Mouse (Mus musculus): ENCODE data around the gene Psmc3. TPM values are rescaled to one million over a fixed set of nuclear protein-coding genes. Genes with fewer than 3 reads are reported as not detected.

Gene Psmc3
- polyA plus RNA-seq (2012; ENCODE audit: low replicate concordance), result 50.2 and 74.8 TPM in 2 replicates

DNA sequence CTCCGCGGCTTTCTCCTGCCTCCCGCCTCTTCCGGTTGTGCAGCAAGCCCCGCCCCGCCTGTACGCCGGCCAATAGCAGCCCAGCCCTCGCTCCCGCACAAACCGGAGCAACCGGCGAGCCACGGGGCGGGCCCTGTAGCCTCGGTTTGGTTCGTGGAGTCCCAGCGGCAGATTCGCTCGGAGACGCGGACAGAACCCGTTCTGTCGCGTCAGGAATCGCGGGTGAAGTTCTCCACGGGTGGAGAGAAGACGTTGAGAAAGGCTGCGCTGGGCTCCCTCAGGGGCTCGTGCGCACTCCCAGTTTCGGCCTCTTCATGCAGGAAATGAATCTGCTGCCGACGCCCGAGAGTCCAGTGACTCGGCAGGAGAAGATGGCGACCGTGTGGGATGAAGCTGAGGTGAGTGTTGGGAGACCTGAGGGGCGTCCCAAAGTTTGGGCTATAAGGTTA is at the start of gene Psmc3:
TSS of gene Psmc3 (plus strand) at position 76 of the 449 bp plus-strand sequence.

DNA sequence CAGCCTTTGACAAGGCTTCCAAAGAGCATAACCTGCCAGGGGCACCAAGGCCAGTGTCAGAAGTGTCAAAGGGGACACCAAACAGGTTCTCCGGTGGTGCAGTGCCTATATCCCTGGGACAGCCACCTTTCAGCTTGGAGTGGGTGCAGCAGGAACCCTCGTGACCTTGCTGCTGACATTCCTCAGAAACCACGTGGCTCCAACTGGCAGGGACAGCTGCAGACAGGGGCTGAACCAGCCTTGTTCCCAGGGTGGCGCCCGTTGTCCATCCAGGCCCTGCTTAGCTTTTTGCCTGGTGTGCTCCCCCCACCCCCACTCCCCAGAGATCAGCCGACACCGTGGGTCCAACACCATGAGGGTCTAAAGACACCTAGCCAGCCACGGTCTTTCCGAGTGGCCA is 18.4 kb upstream of the Psmc3 start, which contains the start of gene Rapsn:
TSS of gene Rapsn (plus strand) at position 236 of the 400 bp plus-strand sequence.

DNA sequence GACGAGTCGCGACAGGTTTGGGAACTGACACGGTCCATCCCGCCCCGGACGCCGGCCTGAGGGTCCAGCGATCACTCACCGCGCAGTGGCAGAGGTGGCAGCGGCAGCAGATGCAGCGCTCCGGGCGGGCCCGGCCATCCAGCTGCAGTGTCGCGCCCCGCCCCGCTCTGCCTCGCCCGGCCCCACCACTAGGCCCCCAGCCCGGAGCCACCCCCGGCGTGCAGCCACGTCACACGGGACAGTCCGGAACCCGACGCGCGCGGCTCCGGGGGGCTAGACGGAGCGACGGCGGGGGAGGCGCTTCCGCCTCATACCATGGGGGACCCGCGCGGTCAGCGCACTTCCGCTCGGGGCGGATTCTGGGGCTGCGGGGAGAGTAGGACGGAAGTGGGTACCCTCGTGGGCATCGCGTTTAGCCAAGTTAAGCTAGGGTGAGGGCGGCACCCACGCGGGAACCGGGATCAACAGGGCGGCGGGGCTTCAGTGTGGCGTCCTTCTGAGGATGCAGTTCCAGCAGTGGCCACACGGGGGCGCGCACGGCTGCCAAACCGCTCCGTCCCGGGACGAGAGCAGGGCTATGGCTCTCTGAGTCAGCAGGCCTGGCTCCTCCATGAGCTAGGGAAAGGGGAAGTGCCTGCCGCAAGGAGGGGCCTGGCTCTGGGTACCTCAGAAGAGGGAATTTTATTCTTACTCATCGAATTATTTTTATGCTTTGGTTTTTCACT is 16.4 kb downstream of the Psmc3 start, which contains the start of gene Slc39a13:
TSS of gene Slc39a13 (minus strand) at position 342 of the 725 bp plus-strand sequence.

DNA sequence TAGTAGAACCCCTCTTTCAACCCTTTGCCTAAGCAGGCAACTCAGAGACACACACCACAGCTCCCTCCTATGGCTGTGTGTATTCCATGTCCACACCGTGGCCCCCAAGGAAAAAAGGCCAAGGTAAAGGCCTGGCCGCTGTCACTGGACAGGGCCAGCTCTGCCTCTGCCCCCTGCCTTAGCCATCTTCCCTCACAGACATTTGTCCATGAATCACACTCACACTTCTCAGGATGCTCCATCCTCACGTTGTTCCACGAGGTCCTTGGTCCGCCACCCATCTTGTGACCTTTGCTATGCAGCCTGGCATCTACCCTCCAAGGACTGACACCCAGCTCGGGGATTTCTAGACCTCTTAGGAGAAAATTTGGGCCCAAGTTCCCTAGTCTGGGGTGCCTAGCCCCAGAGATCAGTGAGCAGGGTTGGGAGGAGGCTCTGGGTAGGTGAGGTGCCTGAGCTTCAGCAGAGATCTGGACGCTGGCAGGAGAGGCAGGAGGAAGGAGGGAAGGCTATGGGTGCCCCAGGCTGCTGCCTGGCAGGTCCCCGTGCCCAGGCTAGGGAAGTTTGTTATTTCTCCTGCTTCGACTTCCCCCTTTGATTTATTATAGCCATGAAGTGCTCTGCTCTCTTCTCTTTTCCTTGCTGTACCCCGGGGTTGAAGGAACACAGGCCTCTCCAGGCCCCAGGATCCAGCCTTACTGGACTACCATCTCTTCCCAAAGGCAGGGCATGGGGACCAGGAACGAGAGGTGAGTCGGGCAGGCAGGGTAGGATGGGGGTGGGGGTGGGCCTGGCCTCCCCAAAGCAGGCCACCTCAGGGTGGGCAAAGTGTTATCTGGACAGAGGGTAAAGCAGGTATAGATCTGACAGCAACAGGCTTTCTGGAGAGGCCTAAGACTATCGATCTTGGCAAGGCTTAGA is 28.2 kb downstream of the Psmc3 start, which contains the start of gene Spi1:
TSS of gene Spi1 (plus strand) at position 616 of the 921 bp plus-strand sequence.

Other genes with a start within 250 kb of the Psmc3 start
- gene Mtch2, start 206.9 kb upstream of the Psmc3 start, polyA plus RNA-seq (2012; ENCODE audit: low replicate concordance), result 7.2 and 15.7 TPM in 2 replicates
- gene C1qtnf4, start 168.1 kb upstream of the Psmc3 start, polyA plus RNA-seq (2012; ENCODE audit: low replicate concordance), result 5.1 and 9.9 TPM in 2 replicates
- gene Kbtbd4, start 149.3 kb upstream of the Psmc3 start, polyA plus RNA-seq (2012; ENCODE audit: low replicate concordance), result 1.4 and 7.7 TPM in 2 replicates
- gene Ndufs3, start 149.2 kb upstream of the Psmc3 start, polyA plus RNA-seq (2012; ENCODE audit: low replicate concordance), result 39.0 and 60.7 TPM in 2 replicates
- 48.6 and 93.5 TPM in 2 replicates for gene Celf1, start 113.6 kb upstream of the Psmc3 start, polyA plus RNA-seq (2012; ENCODE audit: low replicate concordance)
- 0.19 and 0.36 TPM in 2 replicates for gene Rapsn, start 18.4 kb upstream of the Psmc3 start, polyA plus RNA-seq (2012; ENCODE audit: low replicate concordance)
- gene Slc39a13, start 16.4 kb downstream of the Psmc3 start, polyA plus RNA-seq (2012; ENCODE audit: low replicate concordance), result 13.6 and 25.4 TPM in 2 replicates
- gene Spi1, start 28.4 kb downstream of the Psmc3 start, polyA plus RNA-seq (2012; ENCODE audit: low replicate concordance), result 25.7 and 55.7 TPM in 2 replicates
- gene Mybpc3, start 64.1 kb downstream of the Psmc3 start, polyA plus RNA-seq (2012; ENCODE audit: low replicate concordance), result 0.06 and 0.17 TPM in 2 replicates
- gene Madd, start 129.8 kb downstream of the Psmc3 start, polyA plus RNA-seq (2012; ENCODE audit: low replicate concordance), result 5.4 and 8.6 TPM in 2 replicates
- gene Nr1h3, start 148.8 kb downstream of the Psmc3 start, polyA plus RNA-seq (2012; ENCODE audit: low replicate concordance), result 8.0 and 13.7 TPM in 2 replicates
- 3.0 and 18.6 TPM in 2 replicates for gene Acp2, start 148.9 kb downstream of the Psmc3 start, polyA plus RNA-seq (2012; ENCODE audit: low replicate concordance)
- 0.79 and 0.96 TPM in 2 replicates for gene Ddb2, start 183.0 kb downstream of the Psmc3 start, polyA plus RNA-seq (2012; ENCODE audit: low replicate concordance)
- 0.63 and 3.1 TPM in 2 replicates for gene Pacsin3, start 201.9 kb downstream of the Psmc3 start, polyA plus RNA-seq (2012; ENCODE audit: low replicate concordance)
- 7.9 and 37.0 TPM in 2 replicates for gene Arfgap2, start 211.0 kb downstream of the Psmc3 start, polyA plus RNA-seq (2012; ENCODE audit: low replicate concordance)

Measured in leukemia stem cell, adult 10-12 weeks (primary cell).